Mouse (Mus musculus) induced T-regulatory cell, adult 2 months (primary cell): Measurements from ENCODE around the gene Foxl1.
A peak's percentile ranks its signal among the peaks of the same experiment; 100 is the strongest.

Experiments
- DNase-seq: peaks from one replicate; pipeline ENCODE4 v3.0.0-alpha.2; 2012; ENCODE audit warnings: low read depth

Foxl1 gene

DNA sequence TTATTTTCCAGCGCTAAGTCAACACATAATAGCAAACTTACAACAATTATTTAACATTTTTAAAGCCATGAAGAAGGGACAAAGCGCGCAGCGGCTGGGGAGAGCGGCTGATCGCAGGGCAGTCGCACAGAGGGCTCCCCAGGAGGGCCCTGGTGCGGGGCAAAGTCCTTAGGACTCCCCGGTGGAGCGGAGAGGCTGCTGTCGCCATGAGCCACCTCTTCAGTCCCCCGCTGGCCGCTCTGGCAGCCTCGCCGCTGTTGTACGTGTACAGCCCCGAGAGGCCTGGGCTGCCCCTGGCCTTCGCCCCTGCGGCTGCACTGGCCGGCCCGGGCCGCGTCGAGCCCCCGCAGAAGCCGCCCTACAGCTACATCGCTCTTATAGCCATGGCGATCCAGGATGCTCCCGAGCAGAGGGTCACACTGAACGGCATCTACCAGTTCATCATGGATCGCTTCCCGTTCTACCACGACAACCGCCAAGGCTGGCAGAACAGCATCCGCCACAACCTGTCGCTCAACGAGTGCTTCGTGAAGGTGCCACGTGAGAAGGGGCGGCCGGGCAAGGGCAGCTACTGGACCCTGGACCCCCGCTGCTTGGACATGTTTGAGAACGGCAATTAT is at the start of gene Foxl1:
Foxl1 (plus strand) TSS at position 185 of the 620 bp plus-strand sequence.
- no peak for DNase-seq

DNA sequence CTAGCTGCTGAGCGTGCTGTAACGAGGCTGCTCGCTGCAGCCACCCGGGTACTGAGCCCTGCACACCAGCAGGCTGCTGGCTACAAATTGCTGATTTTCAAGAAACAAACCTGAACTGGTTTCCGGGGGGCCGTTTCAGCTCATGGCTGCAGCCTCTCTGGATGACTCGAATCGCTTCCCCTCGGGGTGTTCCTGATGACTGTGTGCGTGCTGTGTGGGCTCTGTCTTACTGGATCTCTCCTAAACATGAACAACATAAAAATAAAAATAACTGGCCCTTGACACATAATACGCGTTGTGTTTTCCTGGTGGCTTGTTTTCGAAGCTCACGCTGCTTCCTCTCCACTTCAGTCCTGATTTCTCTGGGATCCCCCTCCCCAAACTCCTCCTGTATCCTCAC is 49.0 kb upstream of the Foxl1 start:
- no peak for DNase-seq

DNA sequence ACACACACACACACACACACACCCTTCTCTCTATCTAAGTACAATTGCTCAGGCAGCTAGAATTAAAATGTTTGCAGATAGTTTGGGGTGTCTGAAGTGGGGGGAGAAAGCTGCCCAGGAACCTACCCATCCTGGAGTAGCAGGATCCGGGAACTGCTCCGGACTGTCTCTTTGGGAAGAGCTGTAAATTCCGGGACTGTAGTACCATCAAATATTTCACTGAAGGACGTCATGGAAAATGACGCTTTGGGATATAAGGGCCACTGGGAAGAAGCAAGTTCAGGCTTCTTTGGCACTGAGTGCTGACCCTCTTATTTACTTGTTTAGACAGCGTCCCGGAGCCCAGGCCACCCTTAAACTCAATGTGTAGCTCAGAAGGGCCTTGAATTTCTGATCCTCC is 48.5 kb upstream of the Foxl1 start:
- no peak for DNase-seq

DNA sequence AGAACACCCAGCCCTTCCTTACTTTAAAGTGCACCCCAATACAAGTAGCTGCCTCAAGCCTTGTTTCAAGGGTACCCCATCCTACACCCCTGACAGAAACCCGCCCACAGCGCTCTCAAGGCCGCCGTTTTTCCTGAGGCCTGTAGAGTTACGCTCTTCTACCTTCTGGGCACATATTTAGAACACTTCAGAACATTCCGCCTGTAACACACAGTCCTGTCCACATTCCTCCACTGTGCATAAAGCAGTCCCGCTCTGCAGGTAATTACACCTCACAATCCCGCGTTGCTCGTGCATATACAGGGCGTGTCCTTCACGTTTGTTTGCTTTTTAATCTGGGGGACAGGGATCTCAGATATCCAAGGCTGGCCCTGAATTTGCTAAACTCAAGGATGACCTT is 47.8 kb upstream of the Foxl1 start:
- no peak for DNase-seq

DNA sequence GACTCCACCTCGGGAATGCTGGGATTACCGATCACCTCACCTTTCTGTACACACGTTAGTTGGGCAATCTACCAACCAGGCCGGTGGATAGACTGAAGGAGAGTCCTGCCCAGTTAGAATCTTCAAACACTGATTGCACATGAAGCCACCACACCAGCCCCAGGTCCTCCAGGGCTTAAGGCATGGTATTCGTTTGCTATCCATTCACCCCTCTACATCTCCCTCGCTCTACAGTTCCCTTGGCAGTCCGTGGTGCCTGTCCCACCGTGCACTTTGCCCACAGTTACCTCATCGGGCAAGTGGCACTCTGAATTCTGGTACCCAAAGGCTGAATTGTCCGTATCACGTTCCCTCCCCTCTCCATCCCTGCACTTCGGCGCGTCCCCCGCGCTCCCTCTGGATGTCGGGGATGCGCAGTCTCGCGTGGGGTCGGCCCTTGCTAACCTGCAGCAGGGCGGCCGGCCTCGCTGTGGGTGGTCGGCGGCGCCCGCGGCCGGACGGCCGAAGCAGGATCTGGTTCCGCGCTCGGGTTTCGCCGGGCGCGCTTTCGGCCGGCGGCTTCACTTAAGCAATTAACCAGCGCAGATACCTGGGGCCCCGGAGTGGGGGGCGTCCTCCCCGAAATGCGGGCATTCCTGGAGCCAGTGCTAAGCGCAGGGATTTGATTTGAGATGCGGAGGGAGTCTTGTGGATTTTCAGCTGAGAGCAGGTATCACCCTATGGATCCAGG is 47.2 kb upstream of the Foxl1 start:
- no peak for DNase-seq

DNA sequence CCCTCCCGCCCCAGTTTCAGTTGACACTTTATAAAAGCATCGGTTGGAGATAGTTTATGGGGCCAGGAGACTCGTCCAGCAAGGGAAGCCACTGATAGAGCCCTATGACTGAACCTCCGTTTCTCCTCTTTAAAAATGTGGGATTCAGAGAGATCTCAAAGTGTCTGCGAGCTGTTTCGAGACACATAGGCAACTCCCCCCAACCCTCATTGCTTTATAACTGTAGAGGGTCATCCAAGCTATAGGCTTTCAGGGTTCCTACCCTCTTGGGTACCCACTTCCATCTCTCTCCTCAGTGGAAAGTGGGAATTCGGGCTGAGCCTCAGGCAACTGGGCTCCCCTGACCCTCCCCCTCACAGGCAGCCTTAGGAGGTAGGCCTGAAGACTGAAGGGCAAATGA is 46.3 kb upstream of the Foxl1 start:
- no peak for DNase-seq

DNA sequence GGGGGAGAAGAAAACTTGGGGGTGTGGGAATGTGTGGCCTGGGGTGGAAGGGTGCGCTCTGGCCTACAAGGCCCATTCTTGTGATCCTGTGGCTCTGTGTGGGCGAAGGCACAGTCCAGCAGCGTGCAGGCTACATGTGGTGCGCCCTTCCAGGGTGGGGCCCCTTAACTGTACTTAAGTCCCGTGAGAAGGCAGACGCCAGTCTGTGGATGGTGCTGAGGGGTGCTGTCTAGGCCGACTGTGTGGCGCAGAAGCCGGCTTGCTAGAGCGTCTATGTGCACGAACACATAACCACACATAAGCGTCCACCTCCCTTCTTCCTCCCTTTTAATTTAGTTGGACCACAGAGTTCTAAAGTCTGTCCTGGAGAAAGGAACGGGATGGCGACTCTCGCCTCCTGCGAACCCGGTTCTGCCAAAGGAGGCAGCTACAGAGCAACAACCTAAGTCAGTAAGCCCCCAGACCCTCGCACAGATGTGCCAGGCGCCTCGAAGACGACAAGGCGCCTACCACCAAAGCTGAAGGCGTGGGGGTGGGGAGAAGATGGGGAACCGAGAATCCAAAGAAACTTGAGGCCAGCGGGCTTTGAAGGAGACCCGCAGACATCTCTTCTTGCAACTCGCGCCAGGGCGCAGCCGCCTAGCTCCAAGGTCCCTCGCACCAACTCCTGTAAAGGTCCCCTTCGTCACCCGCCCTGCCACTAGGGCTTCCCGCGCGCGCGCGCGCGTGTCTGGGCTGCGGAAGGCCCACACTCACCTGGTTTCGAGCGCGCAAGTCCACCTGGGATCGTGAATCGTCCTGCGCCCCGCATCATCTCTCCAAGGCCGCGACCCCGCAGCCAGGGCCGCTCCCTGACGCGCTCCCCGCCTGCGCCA is 45.3 kb upstream of the Foxl1 start:
- DNase-seq = no peak

DNA sequence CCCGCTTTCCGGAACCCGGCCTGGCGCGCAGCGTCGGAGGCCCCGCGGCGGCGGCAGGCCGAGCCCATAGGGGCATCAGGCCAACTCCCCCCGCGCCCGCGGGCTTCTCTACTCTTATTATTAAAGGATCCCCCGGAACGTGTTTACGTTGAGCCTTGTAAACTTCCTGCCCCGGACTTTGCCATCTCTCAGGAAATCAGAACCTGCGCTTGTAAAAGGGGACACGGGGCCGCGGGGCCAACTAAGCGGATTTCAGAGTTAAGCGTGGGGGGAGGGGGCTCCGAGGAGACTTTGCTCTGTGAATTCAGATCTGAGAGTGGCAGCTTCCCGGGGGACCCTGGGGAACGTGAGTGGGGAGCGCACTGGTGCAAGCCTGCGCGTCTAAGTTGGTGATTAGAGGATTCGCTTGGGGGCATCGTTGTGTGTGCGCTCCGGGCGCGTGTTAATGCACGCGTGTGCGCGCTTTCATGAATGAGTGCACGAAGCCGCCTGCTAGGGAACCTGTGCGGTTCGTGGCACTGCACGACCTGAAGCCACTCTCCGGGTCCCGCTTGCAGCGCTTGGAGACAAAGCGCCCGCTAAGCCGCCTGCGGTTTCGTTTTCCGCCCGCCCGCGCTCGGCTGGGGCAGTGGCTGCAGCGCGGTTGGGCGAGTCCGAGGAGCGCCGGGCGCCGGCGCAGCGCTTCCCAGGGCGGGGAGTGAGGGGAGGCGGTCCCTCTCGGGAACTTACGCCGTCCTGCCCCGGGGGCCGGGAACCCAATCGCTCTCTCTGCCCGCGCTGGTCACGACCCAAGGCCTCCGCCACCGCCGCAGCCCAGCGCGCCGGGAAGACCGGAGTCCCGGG is 44.4 kb upstream of the Foxl1 start:
- peak; percentile 30 for DNase-seq

DNA sequence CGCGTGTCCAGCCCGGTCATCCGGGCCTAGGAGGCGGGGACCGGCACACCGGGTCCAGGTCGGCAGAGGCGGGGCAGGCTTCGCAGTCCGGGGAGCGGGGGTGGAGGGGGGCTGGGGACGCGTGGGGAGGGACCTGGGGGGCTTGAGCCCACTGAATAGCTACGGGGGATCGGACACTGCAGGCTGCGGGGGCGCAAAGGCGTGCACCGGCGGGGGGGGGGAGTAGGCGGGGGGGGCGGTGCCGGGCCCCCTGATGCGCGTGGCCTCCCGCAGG is 43.9 kb upstream of the Foxl1 start:
- no peak for DNase-seq

DNA sequence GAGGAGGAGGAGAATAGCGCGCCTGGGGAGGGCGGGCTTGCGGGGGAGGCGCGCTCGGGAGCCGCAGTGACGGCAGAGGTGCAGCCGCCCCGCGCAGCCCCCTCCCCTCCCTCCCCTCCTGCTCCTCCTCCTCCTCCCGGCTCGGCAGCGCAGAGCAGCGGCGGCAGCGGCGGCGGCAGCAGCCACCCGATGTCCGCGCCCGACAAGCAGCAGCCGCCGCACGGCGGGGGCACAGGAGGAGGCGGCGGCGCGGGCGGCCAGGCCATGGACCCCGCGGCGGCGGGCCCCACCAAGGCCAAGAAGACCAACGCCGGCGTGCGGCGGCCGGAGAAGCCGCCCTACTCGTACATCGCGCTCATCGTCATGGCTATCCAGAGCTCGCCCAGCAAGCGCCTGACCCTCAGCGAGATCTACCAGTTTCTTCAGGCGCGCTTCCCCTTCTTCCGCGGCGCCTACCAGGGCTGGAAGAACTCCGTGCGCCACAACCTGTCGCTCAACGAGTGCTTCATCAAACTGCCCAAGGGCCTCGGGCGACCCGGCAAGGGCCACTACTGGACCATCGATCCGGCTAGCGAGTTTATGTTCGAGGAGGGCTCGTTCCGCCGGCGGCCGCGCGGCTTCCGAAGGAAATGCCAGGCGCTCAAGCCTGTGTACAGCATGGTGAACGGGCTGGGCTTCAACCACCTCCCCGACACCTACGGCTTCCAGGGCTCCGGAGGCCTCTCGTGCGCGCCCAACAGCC is 43.4 kb upstream of the Foxl1 start, which contains the start of gene Foxf1:
Foxf1 (plus strand) TSS at position 177 of the 742 bp plus-strand sequence.
- no peak for DNase-seq

DNA sequence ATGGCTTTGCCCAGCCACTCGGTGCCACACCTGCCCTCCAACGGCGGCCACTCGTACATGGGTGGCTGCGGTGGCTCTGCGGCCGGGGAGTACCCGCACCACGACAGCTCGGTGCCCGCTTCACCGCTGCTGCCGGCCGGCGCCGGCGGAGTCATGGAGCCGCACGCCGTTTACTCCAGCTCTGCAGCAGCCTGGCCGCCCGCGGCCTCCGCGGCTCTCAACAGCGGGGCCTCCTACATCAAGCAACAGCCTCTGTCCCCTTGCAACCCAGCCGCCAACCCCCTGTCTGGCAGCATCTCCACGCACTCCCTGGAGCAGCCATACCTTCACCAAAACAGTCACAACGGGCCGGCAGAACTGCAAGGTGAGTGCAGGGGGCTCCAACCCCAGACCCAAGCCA is 42.7 kb upstream of the Foxl1 start:
- no peak for DNase-seq

DNA sequence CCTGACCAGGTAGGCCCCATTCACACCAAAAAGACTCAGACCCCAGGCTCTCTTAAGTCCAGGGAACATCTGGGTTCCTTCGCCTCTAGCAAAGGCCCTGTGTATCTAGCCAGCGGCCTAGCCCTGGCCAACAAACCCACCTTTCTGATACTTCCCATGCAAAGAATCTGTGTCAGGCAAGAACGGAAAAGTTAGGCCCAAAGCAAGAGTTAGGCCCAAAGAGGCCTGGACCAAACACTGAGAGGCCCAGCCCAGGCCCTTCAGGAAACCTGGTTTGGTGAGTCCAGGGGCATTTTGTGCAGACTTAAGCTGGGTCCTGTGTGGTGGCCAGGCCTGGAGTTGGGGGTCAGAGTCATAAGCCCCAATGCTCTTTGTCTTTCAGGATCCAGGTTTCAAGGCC is 42.2 kb upstream of the Foxl1 start:
- DNase-seq = no peak

DNA sequence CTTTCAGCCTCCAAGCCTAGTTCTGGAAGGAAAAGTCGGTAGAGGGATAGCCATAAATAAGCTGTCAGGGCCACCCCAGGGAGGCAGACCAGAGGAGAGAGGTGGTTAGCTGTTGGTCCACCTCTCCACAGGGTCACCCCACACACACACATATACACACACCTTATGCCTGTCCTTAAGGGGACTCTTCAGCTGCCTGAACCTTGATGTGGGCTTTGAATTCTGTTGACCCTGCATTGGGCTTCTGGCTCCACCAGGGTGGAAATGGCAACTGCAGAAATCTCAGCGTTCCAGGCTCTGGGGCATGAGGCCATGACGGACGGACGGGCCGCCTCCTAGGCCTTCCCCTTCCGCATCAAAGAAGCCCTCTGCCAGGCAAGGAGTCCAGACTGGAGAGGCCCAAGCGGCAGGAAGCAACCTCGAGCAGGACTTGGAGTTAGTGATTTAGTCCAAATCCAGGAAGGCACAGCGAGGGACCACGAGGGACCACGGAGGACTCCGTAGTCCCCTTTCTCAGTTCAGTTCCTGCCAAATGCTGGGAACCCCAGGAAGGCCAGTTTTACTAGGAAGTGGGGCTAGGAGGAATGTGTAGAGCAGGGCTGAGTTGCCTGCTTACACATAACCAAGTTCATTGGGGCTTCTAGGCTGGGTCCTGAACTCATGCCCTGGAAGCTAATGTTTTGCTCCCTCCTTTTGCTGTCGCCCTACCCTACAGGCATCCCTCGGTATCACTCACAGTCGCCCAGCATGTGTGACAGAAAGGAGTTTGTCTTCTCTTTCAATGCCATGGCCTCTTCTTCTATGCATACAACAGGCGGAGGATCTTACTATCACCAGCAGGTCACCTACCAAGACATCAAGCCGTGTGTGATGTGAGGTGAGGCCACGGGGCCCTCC is 41.5 kb upstream of the Foxl1 start:
- no peak for DNase-seq

DNA sequence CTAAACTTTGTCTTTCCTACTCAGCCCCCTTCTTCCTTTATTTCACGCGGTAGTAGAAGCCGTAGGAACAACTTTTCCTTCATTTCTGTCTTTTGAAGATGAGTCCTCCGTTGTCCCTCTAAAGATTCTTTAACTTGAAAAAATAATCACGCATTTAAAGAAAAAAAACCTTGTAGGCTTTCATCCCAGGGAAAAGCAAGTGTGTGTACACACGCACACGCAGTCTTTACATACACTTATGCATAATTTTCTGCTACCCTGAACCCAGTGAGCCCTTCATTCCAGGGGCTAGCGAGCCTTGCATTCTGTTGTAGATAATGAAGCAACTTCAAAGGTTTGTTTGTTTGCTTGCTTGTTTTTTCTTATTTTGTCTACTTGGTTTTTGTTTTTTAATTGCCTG is 39.5 kb upstream of the Foxl1 start:
- no peak for DNase-seq

DNA sequence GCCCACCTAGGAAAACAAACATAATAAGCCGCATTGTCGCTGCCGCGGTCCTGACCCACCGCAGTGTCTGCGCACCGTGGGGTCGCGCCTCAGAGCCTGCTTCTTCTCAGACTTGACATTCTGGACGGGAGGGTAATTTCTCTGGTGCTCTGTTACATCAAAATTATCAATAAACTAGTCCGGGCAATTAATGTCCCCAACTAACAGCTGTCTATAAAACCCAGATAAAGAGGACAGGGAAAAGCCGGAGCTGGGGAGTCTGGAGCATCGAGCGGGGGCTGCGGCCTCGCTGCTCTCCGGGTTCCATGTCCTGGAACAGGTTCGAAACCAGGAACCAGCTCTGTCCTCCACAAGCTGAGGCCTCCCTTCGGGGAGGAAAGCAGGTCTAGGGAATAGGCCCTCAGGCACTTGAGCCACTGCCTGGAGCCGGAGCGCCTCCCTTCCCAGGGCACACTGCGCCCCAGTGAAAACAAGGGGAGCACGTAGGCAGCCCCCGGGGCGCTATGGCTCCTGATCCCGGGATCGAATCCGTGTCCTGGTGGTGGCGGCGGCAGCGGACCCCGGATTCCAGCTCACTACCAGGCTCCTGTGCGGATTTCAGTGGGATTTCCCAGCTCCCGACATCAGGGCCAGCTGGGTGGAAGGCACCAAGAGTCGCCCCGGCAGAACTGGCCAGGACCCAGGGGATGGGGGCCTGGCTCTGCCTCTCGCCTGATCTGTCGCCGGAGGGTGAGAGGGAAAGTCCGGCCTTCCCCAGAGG is 38.7 kb upstream of the Foxl1 start:
- no peak for DNase-seq

DNA sequence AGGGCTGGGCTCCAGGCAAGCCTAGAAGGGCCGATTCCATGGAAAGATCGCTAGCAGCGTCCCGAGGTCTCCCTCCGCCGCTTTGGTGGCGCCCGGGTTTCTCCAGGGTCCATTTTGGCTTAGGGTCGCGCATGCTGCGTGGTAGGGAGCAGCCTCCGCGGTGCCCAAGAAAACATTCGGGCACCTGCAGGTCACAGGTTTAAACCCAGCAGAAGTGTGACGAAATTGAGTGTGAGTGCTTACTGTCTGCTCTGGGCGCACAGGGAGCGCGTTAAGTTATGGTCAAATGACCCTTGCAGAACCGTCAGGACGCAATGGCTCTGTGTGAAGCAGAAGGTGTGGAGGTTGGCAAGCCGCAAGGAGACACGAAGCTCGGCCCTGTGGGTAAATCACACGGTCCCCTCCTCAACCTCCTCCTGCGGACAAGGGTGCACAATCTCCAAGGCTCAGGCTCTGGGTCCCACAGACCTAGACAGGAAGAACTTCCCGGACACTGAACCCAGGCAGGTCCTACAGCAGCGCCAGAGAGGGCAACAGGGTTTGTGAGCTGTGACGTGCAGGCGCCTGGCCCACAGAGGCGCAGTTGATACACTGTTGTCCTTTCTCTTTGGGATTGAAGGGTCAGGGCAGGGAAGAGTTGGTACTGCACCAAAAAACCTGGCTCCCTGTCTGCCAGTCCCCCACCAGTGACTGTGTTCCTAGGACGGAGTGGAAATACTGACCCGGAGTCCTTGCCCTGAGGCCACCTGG is 37.9 kb upstream of the Foxl1 start:
- no peak for DNase-seq

DNA sequence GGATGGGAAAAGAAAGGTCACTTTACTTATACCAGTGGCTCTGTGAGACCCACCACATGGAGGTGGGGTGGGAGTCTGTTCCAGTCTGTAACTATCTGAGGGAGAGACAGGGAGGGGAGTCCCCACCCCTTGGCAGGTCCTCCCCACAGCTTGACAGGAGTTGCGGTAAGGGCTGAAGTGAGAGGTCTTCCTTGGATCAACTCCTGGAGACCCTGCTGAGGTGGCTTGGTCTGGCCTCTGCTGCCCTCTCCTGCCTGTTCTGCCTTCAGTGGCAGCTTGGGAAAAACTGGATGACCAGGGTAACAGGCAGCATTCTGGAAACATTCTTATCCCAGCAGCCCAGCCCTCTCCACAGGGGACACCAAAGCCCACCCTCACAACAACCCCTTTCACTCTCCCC is 37.0 kb upstream of the Foxl1 start:
- DNase-seq = no peak

DNA sequence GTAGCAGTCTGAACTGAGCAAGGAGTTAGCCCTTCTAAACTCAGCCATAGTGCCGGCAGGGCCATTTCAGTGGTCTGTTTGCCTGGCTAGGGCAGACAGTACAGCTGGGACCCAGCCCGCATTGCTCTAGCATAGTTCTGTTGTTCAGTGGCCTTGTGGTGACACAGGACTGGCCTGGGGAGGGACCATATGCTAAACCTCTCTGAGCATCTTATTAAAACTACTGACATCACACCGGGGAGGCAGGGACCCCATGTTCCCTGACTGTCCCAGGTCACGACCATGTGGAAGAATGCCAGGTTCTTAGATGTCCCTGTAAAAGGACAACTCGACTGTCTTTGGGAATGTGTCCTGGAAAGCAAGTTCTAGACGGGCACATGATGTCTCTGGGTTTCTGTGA is 35.6 kb upstream of the Foxl1 start:
- no peak for DNase-seq

DNA sequence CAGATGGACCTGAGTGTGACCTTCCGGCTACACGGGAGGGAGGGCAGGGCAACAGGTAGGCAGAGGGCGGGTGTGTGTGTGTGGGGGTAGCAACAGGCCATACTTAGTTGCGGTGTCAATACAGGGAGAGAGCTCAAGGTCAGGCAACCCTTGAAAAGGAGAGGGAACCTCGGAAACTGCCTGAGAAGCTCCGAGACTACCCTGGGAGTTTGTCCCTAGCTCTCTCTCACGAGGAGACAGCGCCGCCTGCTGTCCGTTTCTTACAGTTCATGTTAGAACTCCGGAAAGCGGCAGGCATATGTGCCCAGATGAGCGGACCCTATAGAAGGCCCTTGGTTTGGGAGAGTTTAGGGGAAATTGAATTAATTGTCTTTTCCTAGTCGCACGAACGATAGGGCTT is 35.1 kb upstream of the Foxl1 start:
- peak; percentile 86 for DNase-seq
